Mouse (Mus musculus) spleen, adult 2 months (tissue): ENCODE measurements around the gene F3.

Experiments used
- CTCF ChIP-seq: fragments of 200-500 bp; IDR thresholded peaks from 2 replicates; pipeline ENCODE4 v1.5.1; 2011; ENCODE audit warnings: mild to moderate bottlenecking, inconsistent platforms; ENCODE audit not compliant: insufficient read depth, insufficient read length, insufficient replicate concordance; ENCODE audit errors: extremely low read depth
- POLR2A ChIP-seq: fragments of 200-500 bp; IDR thresholded peaks from 2 replicates; pipeline ENCODE4 v1.6.1; 2011; ENCODE audit warnings: low read depth, low read length, inconsistent platforms

- TF ChIP-seq POLR2A = no peak
- TF ChIP-seq CTCF = no peak
Observed at GRCm38 (mm10) chr3:121693001-121693730, 30.2 kb upstream of the F3 start.
